In the genomic region with DNA sequence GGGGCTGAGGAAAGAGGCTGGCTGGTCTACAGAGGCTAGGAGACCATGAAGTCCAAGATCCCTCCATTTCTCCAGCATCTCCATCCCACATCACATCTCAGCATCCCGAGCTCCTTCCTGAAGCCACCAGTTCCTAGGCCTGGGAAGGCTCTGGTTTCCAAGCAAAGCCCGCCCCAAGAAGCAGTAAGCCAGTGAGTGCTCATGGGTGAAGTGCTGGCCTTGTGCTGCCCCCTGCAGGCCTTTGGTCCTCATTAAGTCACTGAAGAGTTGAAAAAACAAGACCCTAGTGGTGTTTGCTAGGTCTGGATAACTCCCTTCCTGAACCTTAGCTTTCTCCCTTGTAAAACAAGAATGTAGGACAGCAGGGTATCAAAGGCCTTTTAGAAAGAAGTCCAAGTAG, we compare ENCODE assay signal across 8 mouse cellular contexts. TPM values are rescaled to one million over a fixed set of nuclear protein-coding genes. Genes with fewer than 3 reads are reported as not detected.
A peak's percentile ranks its signal among the peaks of the same experiment; 100 is the strongest.
DNase-seq lines count a peak whose midpoint lies in the region; TF ChIP-seq lines count a peak whose summit lies in the region.
"Had no signal": no experiment of that assay in that cellular context is flagged by ENCODE, and none has a peak within 500 bp of the region (broad histone marks: within the 10 kb centered on the region; RNA-seq: fewer than 3 reads in every experiment).

No protein-coding gene starts in this region.

- H3K4me1 ChIP-seq in small intestine, adult 2 months (ENCODE audit: control insufficient read depth, insufficient read depth, insufficient read length, low read length), result no peaks in the 10 kb centered on the region

- intact Hi-C loops in gastrocnemius, postnatal 14 days (cut with DNase I; ENCODE audit: low total_unique reads), result no loop called here

- peak; percentile 76 for DNase-seq in CD4-positive, CD25-positive, alpha-beta regulatory T cell, adult 2 months (ENCODE audit: low read depth, low spot score)
- DNase-seq in R1 (ENCODE audit: low read depth, low spot score), result peak; percentile 86
- peak; percentile 66 to 84 for DNase-seq in cerebellum, postnatal 4 days (ENCODE audit: low spot score in 2 of 2)
- DNase-seq in gastrocnemius, postnatal 14 days, result peak; percentile 75
- DNase-seq in layer of hippocampus, adult 9-10 months (ENCODE audit: low spot score), result peak; percentile 65
- peak; percentile 77 for DNase-seq in lung, postnatal 14 days

- H3K4me3 ChIP-seq in small intestine, adult 2 months (ENCODE audit: low read depth, low read length), result no peak overlapping the region
- H3K4me3 ChIP-seq: heart, embryonic 15.5 days had no signal

- TF ChIP-seq CTCF in small intestine, adult 2 months (IDR thresholded peaks at IDR 0.05; ENCODE audit: extremely low read depth, insufficient read length, insufficient replicate concordance, low read depth, low read length), result peak; percentile 64; the same call in 1 of the 2 replicates

- TF ChIP-seq POLR2A in small intestine, adult 2 months (IDR thresholded peaks at IDR 0.05; ENCODE audit: low read depth, low read length), result no peak

- 54% methylated on average over 2 of the region's 2 CpGs for WGBS in small intestine, adult 2 months

- no peaks in the 10 kb centered on the region for H3K27me3 ChIP-seq in small intestine, adult 2 months (ENCODE audit: control insufficient read depth, insufficient read depth, low read length)

- no peak overlapping the region for H3K27ac ChIP-seq in small intestine, adult 2 months (ENCODE audit: insufficient read depth, low read depth, low read length)
- H3K27ac ChIP-seq: heart, embryonic 15.5 days had no signal

- H3K36me3 ChIP-seq in small intestine, adult 2 months (ENCODE audit: control insufficient read depth, insufficient read depth, low read length), result no peaks in the 10 kb centered on the region
- H3K36me3 ChIP-seq: heart, embryonic 15.5 days had no signal

RNA-seq across cellular contexts. Expression of gene Rplp1, which starts 35.5 kb away (rescaled TPM):
- 1,000 to 10,000 TPM; 1,466 to 1,621 TPM for total RNA-seq in gastrocnemius, postnatal 14 days (2021)
- polyA plus RNA-seq in small intestine, adult 2 months (2012; rRNA removed), result 3,342 and 5,315 TPM in 2 replicates
